Mouse (Mus musculus): Measurements from ENCODE around the gene Clp1. TPM values are rescaled to one million over a fixed set of nuclear protein-coding genes. Genes with fewer than 3 reads are reported as not detected.

Gene Clp1
- polyA plus RNA-seq (2015; fragmentation: Illumina TruSeq; extraction: RNeasy Lipid Tissue Mini Kit (QIAGEN cat#74804); ENCODE audit: insufficient read depth, low replicate concordance) = 35.0 TPM

DNA sequence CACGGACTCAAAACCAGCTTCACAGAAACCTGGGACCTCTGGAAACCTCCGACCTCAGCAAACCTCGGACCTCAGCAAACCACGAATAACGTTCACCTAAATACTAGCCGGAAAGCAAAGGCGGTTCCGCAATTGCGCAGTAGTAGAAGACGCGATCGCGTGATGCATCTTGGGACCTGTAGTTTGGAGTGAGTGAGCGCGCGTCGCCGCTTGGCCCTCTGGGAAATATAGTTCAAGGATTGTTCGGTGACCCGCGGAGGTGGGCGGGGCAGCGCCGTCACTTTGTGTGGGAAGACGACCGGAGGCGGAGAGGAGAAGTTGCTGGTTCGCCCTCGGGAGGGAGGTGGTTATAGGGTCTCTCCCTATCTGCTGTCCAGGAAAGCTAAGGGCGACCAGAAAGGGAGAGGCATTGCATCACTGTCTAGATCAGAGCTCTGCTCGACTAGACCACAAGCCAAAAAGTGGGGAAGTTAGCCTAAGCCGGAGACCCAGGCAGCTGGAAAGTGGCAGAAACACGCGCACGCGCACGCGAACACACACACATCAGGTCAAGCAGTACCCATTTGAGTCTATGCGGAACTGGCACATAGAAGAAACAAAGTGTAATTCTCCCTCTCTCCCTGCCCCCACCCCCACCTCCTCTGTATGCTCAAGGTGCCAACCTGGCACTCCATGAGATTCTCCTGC is at the start of gene Clp1:
TSS of gene Clp1 (minus strand) at position 179 of the 687 bp plus-strand sequence.

GRCm38 (mm10) chr2:84775241-84775640 is 48.1 kb upstream of the Clp1 start, which contains the start of gene Serping1:
Gene Serping1, minus strand, starts transcription at chr2:84775444.

DNA sequence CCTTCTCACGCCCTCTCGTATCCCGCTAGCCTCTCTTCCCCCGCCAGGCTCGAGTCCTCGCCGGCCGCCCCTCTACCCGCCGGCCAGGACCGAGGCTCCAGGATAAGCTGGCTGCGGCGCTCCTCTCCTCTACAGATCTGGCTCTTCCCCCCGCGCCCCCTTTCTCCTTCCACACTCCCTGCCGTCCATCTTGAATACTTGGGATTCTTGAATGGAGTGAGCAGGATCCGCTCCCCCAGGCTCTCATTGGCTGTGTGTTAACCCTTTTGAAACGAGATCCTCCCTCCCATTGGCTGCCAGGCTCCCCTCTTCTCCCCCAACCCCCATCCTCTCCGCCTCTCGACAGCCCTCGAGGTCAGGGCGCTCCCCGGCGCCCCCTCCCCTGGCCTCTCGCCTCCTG is 16.4 kb upstream of the Clp1 start, which contains the start of gene Gm19426:
TSS of gene Gm19426 (minus strand) at position 95 of the 400 bp plus-strand sequence.

GRCm38 (mm10) chr2:84733579-84734300 is 6.6 kb upstream of the Clp1 start, which contains the start of gene Ypel4:
Gene Ypel4, plus strand, starts transcription at chr2:84734058.

DNA sequence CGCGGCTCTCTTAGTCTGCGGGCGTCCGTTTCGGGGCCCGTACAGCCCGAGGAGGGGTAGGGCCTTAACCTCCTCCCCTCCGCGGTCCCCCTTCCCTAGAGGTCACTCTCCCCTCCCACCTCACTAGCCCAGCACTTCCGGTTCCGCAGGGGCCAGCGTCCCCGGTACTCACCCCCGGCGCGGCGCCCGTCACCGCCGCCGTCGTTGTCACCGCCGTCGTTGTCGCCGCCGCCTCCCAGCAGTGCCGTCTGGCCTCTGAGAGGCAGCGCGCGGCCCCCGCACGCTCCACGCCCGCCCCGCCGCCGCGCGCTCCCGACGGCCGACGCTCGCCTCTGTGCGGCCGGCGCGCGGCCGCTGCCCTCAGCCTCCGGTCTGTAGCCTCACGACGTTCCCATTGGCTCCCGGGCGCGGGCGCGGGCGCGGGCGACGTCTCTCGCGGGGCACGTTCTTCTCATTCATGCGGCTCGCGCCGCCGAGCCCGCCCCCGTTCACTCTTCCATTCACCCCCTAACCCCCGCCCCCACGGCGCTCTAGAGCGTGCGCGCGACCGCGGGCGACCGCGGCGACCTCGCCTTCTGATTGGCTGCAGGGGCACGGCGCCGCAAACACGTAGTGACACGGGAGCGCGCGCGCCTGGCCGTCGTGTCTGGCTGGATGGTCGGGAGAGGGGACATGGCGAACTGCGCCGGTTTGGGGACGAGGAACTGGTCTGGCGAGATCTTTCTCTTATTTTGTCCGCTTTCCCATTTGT is 12.2 kb downstream of the Clp1 start, which contains the start of gene Zdhhc5:
TSS of gene Zdhhc5 (minus strand) at position 370 of the 751 bp plus-strand sequence.

DNA sequence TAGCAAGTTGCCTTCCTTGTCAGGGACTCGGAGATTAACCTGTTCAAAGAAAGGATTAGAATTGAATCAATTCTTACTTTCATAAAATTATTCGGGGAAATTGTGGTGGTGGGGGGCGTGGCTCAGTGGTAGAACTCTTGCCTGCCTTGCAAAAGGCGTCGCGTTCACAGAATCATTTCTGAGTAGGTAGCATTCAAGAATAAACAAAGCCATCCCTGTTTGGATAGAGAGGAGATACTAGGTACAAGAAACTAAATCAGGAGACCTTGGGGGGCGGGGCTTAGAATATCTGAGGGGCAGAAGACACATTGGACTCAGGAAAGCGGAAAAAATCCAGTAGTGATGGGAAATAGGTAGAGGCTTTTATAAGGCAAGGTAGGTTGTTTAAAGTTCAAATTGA is 48.1 kb downstream of the Clp1 start, which contains the start of gene Tmx2:
TSS of gene Tmx2 (minus strand) at position 125 of the 400 bp plus-strand sequence.

GRCm38 (mm10) chr2:84677968-84678880 is 48.9 kb downstream of the Clp1 start, which contains the start of the genes Gm28635 and Med19:
Gene Gm28635, minus strand, starts transcription at chr2:84678041.
Gene Med19, plus strand, starts transcription at chr2:84678402.

Other genes with a start within 250 kb of the Clp1 start
- gene Ctnnd1, start 76.6 kb downstream of the Clp1 start, polyA plus RNA-seq (2015; fragmentation: Illumina TruSeq; extraction: RNeasy Lipid Tissue Mini Kit (QIAGEN cat#74804); ENCODE audit: insufficient read depth, low replicate concordance) = 54.6 TPM
- gene Btbd18, start 68.3 kb downstream of the Clp1 start, polyA plus RNA-seq (2015; fragmentation: Illumina TruSeq; extraction: RNeasy Lipid Tissue Mini Kit (QIAGEN cat#74804); ENCODE audit: insufficient read depth, low replicate concordance) = 0.07 TPM
- gene Selenoh, start 56.6 kb downstream of the Clp1 start, polyA plus RNA-seq (2015; fragmentation: Illumina TruSeq; extraction: RNeasy Lipid Tissue Mini Kit (QIAGEN cat#74804); ENCODE audit: insufficient read depth, low replicate concordance) = 34.9 TPM
- gene Gm28635, start 49.3 kb downstream of the Clp1 start, polyA plus RNA-seq (2015; fragmentation: Illumina TruSeq; extraction: RNeasy Lipid Tissue Mini Kit (QIAGEN cat#74804); ENCODE audit: insufficient read depth, low replicate concordance) = not detected
- gene Med19, start 48.9 kb downstream of the Clp1 start, polyA plus RNA-seq (2015; fragmentation: Illumina TruSeq; extraction: RNeasy Lipid Tissue Mini Kit (QIAGEN cat#74804); ENCODE audit: insufficient read depth, low replicate concordance) = 32.3 TPM
- gene Tmx2, start 48.2 kb downstream of the Clp1 start, polyA plus RNA-seq (2015; fragmentation: Illumina TruSeq; extraction: RNeasy Lipid Tissue Mini Kit (QIAGEN cat#74804); ENCODE audit: insufficient read depth, low replicate concordance) = 60.1 TPM
- gene Zdhhc5, start 12.2 kb downstream of the Clp1 start, polyA plus RNA-seq (2015; fragmentation: Illumina TruSeq; extraction: RNeasy Lipid Tissue Mini Kit (QIAGEN cat#74804); ENCODE audit: insufficient read depth, low replicate concordance) = 39.7 TPM
- 15.9 TPM for gene Ypel4, start 6.7 kb upstream of the Clp1 start, polyA plus RNA-seq (2015; fragmentation: Illumina TruSeq; extraction: RNeasy Lipid Tissue Mini Kit (QIAGEN cat#74804); ENCODE audit: insufficient read depth, low replicate concordance)
- not detected for gene Gm19426, start 16.3 kb upstream of the Clp1 start, polyA plus RNA-seq (2015; fragmentation: Illumina TruSeq; extraction: RNeasy Lipid Tissue Mini Kit (QIAGEN cat#74804); ENCODE audit: insufficient read depth, low replicate concordance)
- 159 TPM for gene Serping1, start 48.1 kb upstream of the Clp1 start, polyA plus RNA-seq (2015; fragmentation: Illumina TruSeq; extraction: RNeasy Lipid Tissue Mini Kit (QIAGEN cat#74804); ENCODE audit: insufficient read depth, low replicate concordance)
- gene Ube2l6, start 71.5 kb upstream of the Clp1 start, polyA plus RNA-seq (2015; fragmentation: Illumina TruSeq; extraction: RNeasy Lipid Tissue Mini Kit (QIAGEN cat#74804); ENCODE audit: insufficient read depth, low replicate concordance) = 228 TPM
- gene Smtnl1, start 95.3 kb upstream of the Clp1 start, polyA plus RNA-seq (2015; fragmentation: Illumina TruSeq; extraction: RNeasy Lipid Tissue Mini Kit (QIAGEN cat#74804); ENCODE audit: insufficient read depth, low replicate concordance) = not detected
- 16.9 TPM for gene Timm10, start 99.6 kb upstream of the Clp1 start, polyA plus RNA-seq (2015; fragmentation: Illumina TruSeq; extraction: RNeasy Lipid Tissue Mini Kit (QIAGEN cat#74804); ENCODE audit: insufficient read depth, low replicate concordance)
- 16.0 TPM for gene Slc43a1, start 111.5 kb upstream of the Clp1 start, polyA plus RNA-seq (2015; fragmentation: Illumina TruSeq; extraction: RNeasy Lipid Tissue Mini Kit (QIAGEN cat#74804); ENCODE audit: insufficient read depth, low replicate concordance)
- gene Rtn4rl2, start 159.4 kb upstream of the Clp1 start, polyA plus RNA-seq (2015; fragmentation: Illumina TruSeq; extraction: RNeasy Lipid Tissue Mini Kit (QIAGEN cat#74804); ENCODE audit: insufficient read depth, low replicate concordance) = not detected
- gene Slc43a3, start 209.2 kb upstream of the Clp1 start, polyA plus RNA-seq (2015; fragmentation: Illumina TruSeq; extraction: RNeasy Lipid Tissue Mini Kit (QIAGEN cat#74804); ENCODE audit: insufficient read depth, low replicate concordance) = 48.3 TPM